Mouse (Mus musculus): ENCODE results near the gene Rab40c.
A peak's percentile ranks its signal among the peaks of the same experiment; 100 is the strongest.

DNA sequence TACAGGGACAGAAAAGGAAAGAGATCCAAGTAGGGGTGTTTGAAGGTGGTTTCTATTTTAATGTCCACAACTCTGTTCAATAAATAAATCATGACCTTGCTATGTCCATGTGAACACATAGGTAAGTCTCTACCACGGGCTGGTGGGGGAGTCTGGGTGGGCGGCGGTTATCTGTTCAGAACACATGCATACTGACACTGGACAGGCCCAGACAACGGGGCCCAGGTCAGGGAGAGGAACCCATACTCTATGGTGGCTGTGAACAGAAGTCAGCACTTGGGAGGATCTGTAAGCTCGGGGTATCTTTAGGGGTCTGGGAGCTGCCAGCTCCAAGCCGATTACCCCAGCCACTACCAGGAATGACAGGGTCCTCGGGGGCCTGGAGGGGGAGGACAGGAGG lies 26.8 kb upstream of the Rab40c start:
- TF ChIP-seq CTCF (IDR thresholded peaks at IDR 0.05; ENCODE audit: low read depth) (no peak), EP300 (IDR thresholded peaks at IDR 0.05; ENCODE audit: low read depth) (0 out of 2 replicates have a peak, but pooled peaks have one; percentile 20)
